Mouse (Mus musculus) kidney, embryonic 15.5 days (tissue): ENCODE measurements around the gene Atad5. TPM values are rescaled to one million over a fixed set of nuclear protein-coding genes. Genes with fewer than 3 reads are reported as not detected.
A peak's percentile ranks its signal among the peaks of the same experiment; 100 is the strongest.
"Not testable (repeated sequence)": the region's sequence is repeated elsewhere in the genome, so short reads cannot be mapped to it uniquely, and the experiment has no call there.

ENCODE experiments used
- ATAC-seq: fragments of 200-750 bp; cut with Nextera tagmentation; replicated peaks from 2 replicates; pipeline ENCODE4 v1.8.0; 2017; ENCODE audit warnings: moderate TSS enrichment; ENCODE audit not compliant: low FRiP score
- H3K27ac ChIP-seq: fragments of 300-500 bp; sonication (generic); 2 replicates; pipeline ENCODE4 v1.5.1; 2015; ENCODE audit warnings: mild to moderate bottlenecking, inconsistent platforms
- H3K27me3 ChIP-seq: fragments of 300-500 bp; sonication (generic); 2 replicates; pipeline ENCODE4 v1.6.1; 2015; ENCODE audit warnings: inconsistent platforms
- H3K36me3 ChIP-seq: fragments of 300-500 bp; sonication (generic); 2 replicates; pipeline ENCODE4 v1.6.1; 2015; ENCODE audit warnings: inconsistent platforms
- H3K4me1 ChIP-seq: fragments of 300-500 bp; sonication (generic); 2 replicates; pipeline ENCODE4 v1.6.1; 2015; ENCODE audit warnings: inconsistent platforms
- H3K4me2 ChIP-seq: fragments of 300-500 bp; sonication (generic); 2 replicates; pipeline ENCODE4 v1.6.1; 2015; ENCODE audit warnings: moderate library complexity, mild to moderate bottlenecking, inconsistent platforms
- H3K4me3 ChIP-seq: fragments of 300-500 bp; sonication (generic); replicated peaks from 2 replicates; pipeline ENCODE4 v1.5.1; 2015; ENCODE audit warnings: mild to moderate bottlenecking, inconsistent platforms
- H3K9ac ChIP-seq: fragments of 300-500 bp; sonication (generic); 2 replicates; pipeline ENCODE4 v1.6.1; 2015; ENCODE audit warnings: mild to moderate bottlenecking, inconsistent platforms
- H3K9me3 ChIP-seq: fragments of 300-500 bp; sonication (generic); replicated peaks from 2 replicates; pipeline ENCODE4 v1.6.1; 2016; ENCODE audit warnings: inconsistent platforms
- WGBS: fragments of 180-500 bp; shearing (Covaris S2); methylation state at CpG from one replicate; pipeline ENCODE4 v1.1.7; 2015; ENCODE audit warnings: mixed read lengths; 5-methylcytosine and 5-hydroxymethylcytosine counted together
- polyA plus RNA-seq: library from polyadenylated mRNA; unstranded; fragments of >200 nt; fragmentation: Nextera tagmentation; extraction: Ambion mirVana; gene quantifications from 2 replicates; pipeline ENCODE4 v1.2.1, GENCODE M21; 2015

Atad5 gene
- polyA plus RNA-seq, 1 experiment from 2014 or later: 11.9 TPM

- ATAC-seq: peak; percentile 91
- no peaks in the 10 kb centered on the region for H3K27me3 ChIP-seq
- no peaks in the 10 kb centered on the region for H3K9me3 ChIP-seq
- WGBS: under 1% methylated on average over 40 of the region's 40 CpGs
- peaks cover 28% of the 10 kb centered on the region for H3K36me3 ChIP-seq
- H3K4me1 ChIP-seq: peaks cover 17% of the 10 kb centered on the region
- H3K27ac ChIP-seq: peak within 1 kb of the TSS; percentile 96
- H3K4me3 ChIP-seq: peak within 1 kb of the TSS; percentile 94
- peak within 1 kb of the TSS; percentile 78 for H3K4me2 ChIP-seq
- H3K9ac ChIP-seq: peak within 1 kb of the TSS; percentile 85
Observed at GRCm38 (mm10) chr11:80141825-80142521, 52.8 kb downstream of the Atad5 start, which contains the start of gene Tefm. TSS of gene Tefm (minus strand) at chr11:80142175.

GRCm38 (mm10) chr11:80142872-80143271 lies 53.7 kb downstream of the Atad5 start:
- Histone ChIP-seq H3K9me3 (no peaks in the 10 kb centered on the region), H3K4me2 (peak overlapping the region; percentile 78), H3K27me3 (no peaks in the 10 kb centered on the region), H3K4me1 (peaks cover 17% of the 10 kb centered on the region), H3K36me3 (peaks cover 24% of the 10 kb centered on the region), H3K9ac (peak overlapping the region; percentile 85), H3K27ac (no peak overlapping the region), H3K4me3 (peak overlapping the region; percentile 94)
- WGBS: 44% methylated on average over 8 of the region's 8 CpGs
- ATAC-seq: no peak

DNA sequence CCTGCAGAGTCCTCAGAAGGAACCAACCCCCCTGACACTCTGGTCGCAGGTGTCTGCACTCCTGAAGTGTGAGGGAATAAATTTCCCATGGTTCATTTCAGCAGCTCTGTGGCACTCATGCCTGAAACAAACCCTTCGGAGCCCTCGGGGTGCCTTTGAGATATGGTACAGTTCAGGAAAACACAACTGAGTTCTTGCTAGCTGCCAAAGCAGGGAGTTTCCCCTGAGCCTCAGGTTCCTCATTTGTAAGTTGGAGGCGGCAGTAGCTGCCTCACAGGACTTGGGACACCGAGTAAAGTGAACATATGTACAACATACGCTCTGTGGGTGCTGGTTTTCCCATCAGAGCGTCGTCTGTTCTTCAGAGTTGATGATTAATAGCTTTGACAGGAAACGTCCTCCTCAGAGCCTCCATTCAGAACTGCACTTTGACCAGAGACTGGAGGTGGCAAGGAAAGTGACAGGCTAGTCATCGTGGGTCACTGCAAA lies 56.6 kb downstream of the Atad5 start:
- ATAC-seq: no peak; the same call in 1 of the 2 replicates
- no peaks in the 10 kb centered on the region for H3K36me3 ChIP-seq
- H3K9me3 ChIP-seq: no peaks in the 10 kb centered on the region
- peaks cover 17% of the 10 kb centered on the region for H3K4me1 ChIP-seq
- H3K27ac ChIP-seq: peak overlapping the region; percentile 75
- no peaks in the 10 kb centered on the region for H3K27me3 ChIP-seq
- no peak overlapping the region for H3K4me3 ChIP-seq
- 0 out of 2 replicates have a peak overlapping the region, but pooled peaks have one; percentile 32 for H3K4me2 ChIP-seq
- WGBS: 29% methylated on average over 10 of the region's 10 CpGs
- H3K9ac ChIP-seq: no peak overlapping the region

DNA sequence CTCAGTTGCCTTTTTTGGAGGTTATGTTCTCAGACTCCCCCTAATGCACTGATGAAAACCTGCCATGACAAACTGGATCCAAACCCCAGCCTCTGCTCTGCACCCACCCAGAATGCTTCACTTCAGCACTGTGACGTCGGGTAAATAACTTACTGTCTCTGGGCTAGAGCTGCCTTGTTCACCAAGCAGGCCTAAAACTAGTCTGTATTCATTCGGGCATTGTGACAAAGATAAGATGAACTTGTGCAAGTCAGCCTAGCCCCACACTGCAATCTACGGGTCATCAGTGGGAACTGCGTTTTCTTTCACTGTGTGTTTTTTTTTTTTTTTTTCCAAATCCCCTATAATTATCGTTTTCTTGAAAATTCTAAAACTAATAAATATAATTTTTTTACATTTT lies 58.5 kb downstream of the Atad5 start:
- WGBS: 78% methylated on average over 6 of the region's 6 CpGs
- H3K4me3 ChIP-seq: no peak overlapping the region
- peaks cover 9% of the 10 kb centered on the region; the same call in 1 of the 2 replicates for H3K27me3 ChIP-seq
- H3K9ac ChIP-seq: no peak overlapping the region
- H3K36me3 ChIP-seq: no peaks in the 10 kb centered on the region
- ATAC-seq: no peak
- H3K4me2 ChIP-seq: no peak overlapping the region
- peaks cover 9% of the 10 kb centered on the region for H3K4me1 ChIP-seq
- H3K9me3 ChIP-seq: no peaks in the 10 kb centered on the region
- H3K27ac ChIP-seq: no peak overlapping the region

GRCm38 (mm10) chr11:80148313-80148712 lies 59.1 kb downstream of the Atad5 start:
- Histone ChIP-seq H3K4me2 (no peak overlapping the region), H3K9ac (no peak overlapping the region), H3K4me1 (peaks cover 4% of the 10 kb centered on the region; the same call in 1 of the 2 replicates), H3K27me3 (peaks cover 14% of the 10 kb centered on the region; the same call in 1 of the 2 replicates), H3K9me3 (no peaks in the 10 kb centered on the region), H3K4me3 (no peak overlapping the region), H3K36me3 (no peaks in the 10 kb centered on the region), H3K27ac (no peak overlapping the region)
- 62% methylated on average over 1 of the region's 1 CpGs for WGBS
- no peak for ATAC-seq

- not testable (repeated sequence) for ATAC-seq, H3K36me3 ChIP-seq, H3K4me3 ChIP-seq, H3K4me1 ChIP-seq, H3K9ac ChIP-seq, H3K9me3 ChIP-seq, H3K4me2 ChIP-seq, H3K27ac ChIP-seq
- peaks cover 21% of the 10 kb centered on the region for H3K27me3 ChIP-seq
- 70% methylated on average over 2 of the region's 4 CpGs for WGBS
Observed at GRCm38 (mm10) chr11:80148974-80149373, 59.8 kb downstream of the Atad5 start.

GRCm38 (mm10) chr11:80149412-80150023 lies 60.3 kb downstream of the Atad5 start:
- no peak overlapping the region for H3K4me3 ChIP-seq
- no peaks in the 10 kb centered on the region for H3K9me3 ChIP-seq
- no peaks in the 10 kb centered on the region for H3K36me3 ChIP-seq
- no peak overlapping the region for H3K9ac ChIP-seq
- H3K4me1 ChIP-seq: peaks cover 10% of the 10 kb centered on the region
- ATAC-seq: no peak
- H3K27me3 ChIP-seq: peaks cover 26% of the 10 kb centered on the region
- H3K27ac ChIP-seq: no peak overlapping the region
- 80% methylated on average over 8 of the region's 8 CpGs for WGBS
- no peak overlapping the region for H3K4me2 ChIP-seq

GRCm38 (mm10) chr11:80150566-80150965 lies 61.4 kb downstream of the Atad5 start:
- Histone ChIP-seq H3K36me3 (no peaks in the 10 kb centered on the region), H3K4me3 (no peak overlapping the region), H3K9me3 (no peaks in the 10 kb centered on the region), H3K27me3 (peaks cover 36% of the 10 kb centered on the region), H3K4me1 (peaks cover 12% of the 10 kb centered on the region), H3K9ac (no peak overlapping the region), H3K4me2 (no peak overlapping the region), H3K27ac (no peak overlapping the region)
- WGBS: 76% methylated on average over 5 of the region's 5 CpGs
- ATAC-seq: no peak

GRCm38 (mm10) chr11:80151541-80151940 lies 62.3 kb downstream of the Atad5 start:
- ATAC-seq: no peak
- Histone ChIP-seq H3K9me3 (no peaks in the 10 kb centered on the region), H3K9ac (no peak overlapping the region), H3K4me1 (peaks cover 8% of the 10 kb centered on the region; the same call in 1 of the 2 replicates), H3K27ac (no peak overlapping the region), H3K27me3 (peaks cover 43% of the 10 kb centered on the region), H3K4me3 (no peak overlapping the region), H3K36me3 (no peaks in the 10 kb centered on the region), H3K4me2 (no peak overlapping the region)
- WGBS: 53% methylated on average over 2 of the region's 2 CpGs

DNA sequence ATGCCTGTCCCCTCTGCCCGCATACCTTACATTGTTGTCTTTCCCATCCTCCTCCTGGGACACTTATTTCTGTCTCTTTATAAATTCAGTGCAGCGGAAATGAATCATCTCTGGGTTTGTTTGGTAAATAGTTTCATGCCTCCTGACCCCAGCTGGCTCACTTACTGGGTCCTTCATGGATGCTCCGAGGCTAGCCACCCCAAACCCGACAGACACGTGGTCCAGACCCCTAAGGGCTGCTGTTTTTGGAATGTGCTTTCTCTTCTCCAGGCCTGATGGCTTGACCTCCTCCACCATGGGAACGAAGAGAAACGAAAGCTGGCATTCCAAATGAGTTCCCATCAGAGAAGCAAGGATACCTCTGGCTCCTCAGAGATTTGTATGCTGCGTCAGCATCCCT lies 63.2 kb downstream of the Atad5 start:
- Histone ChIP-seq H3K9ac (no peak overlapping the region), H3K9me3 (no peaks in the 10 kb centered on the region), H3K4me1 (peaks cover 8% of the 10 kb centered on the region; the same call in 1 of the 2 replicates), H3K36me3 (no peaks in the 10 kb centered on the region), H3K4me2 (no peak overlapping the region), H3K27me3 (peaks cover 43% of the 10 kb centered on the region), H3K27ac (no peak overlapping the region), H3K4me3 (no peak overlapping the region)
- WGBS: 72% methylated on average over 8 of the region's 8 CpGs
- no peak for ATAC-seq

GRCm38 (mm10) chr11:80153857-80154495 lies 64.8 kb downstream of the Atad5 start, which contains the start of gene Adap2:
TSS of gene Adap2 (plus strand) at chr11:80154105.
- Histone ChIP-seq H3K4me3 (peak within 1 kb of the TSS; percentile 60), H3K36me3 (no peaks in the 10 kb centered on the region), H3K27me3 (peaks cover 46% of the 10 kb centered on the region), H3K4me2 (peak within 1 kb of the TSS; percentile 84), H3K9me3 (no peaks in the 10 kb centered on the region), H3K27ac (no peak within 1 kb of the TSS), H3K4me1 (peaks cover 8% of the 10 kb centered on the region; the same call in 1 of the 2 replicates), H3K9ac (peak within 1 kb of the TSS; percentile 41)
- ATAC-seq: peak; percentile 96
- 2% methylated on average over 42 of the region's 47 CpGs for WGBS

GRCm38 (mm10) chr11:80154501-80154900 lies 65.3 kb downstream of the Atad5 start:
- Histone ChIP-seq H3K4me2 (peak overlapping the region; percentile 84), H3K4me1 (peaks cover 8% of the 10 kb centered on the region; the same call in 1 of the 2 replicates), H3K27me3 (peaks cover 46% of the 10 kb centered on the region), H3K27ac (no peak overlapping the region), H3K9me3 (no peaks in the 10 kb centered on the region), H3K36me3 (no peaks in the 10 kb centered on the region), H3K9ac (peak overlapping the region; percentile 41; the same call in 1 of the 2 replicates), H3K4me3 (peak overlapping the region; percentile 60)
- WGBS: 29% methylated on average over 25 of the region's 25 CpGs
- no peak; the same call in 1 of the 2 replicates for ATAC-seq
